Mouse (Mus musculus) small intestine, adult 2 months (tissue): ENCODE results near the gene Gm15080. TPM values are rescaled to one million over a fixed set of nuclear protein-coding genes. Genes with fewer than 3 reads are reported as not detected.
"Not testable (repeated sequence)": the region's sequence is repeated elsewhere in the genome, so short reads cannot be mapped to it uniquely, and the experiment has no call there.

Experiments
- H3K27ac ChIP-seq: fragments of 200-500 bp; 2 replicates; pipeline ENCODE4 v1.5.1; 2012; ENCODE audit warnings: low read depth, low read length, control low read depth, inconsistent platforms; ENCODE audit not compliant: insufficient read depth
- H3K27me3 ChIP-seq: fragments of 200-500 bp; 2 replicates; pipeline ENCODE4 v1.6.1; 2012; ENCODE audit warnings: mild to moderate bottlenecking, moderate library complexity, low read length, inconsistent platforms; ENCODE audit not compliant: control insufficient read depth, insufficient read depth
- H3K36me3 ChIP-seq: fragments of 200-500 bp; 2 replicates; pipeline ENCODE4 v1.6.1; 2012; ENCODE audit warnings: mild to moderate bottlenecking, low read length, control low read depth, inconsistent platforms; ENCODE audit not compliant: control insufficient read depth, insufficient read depth
- H3K4me1 ChIP-seq: fragments of 200-500 bp; 2 replicates; pipeline ENCODE4 v1.6.1; 2012; ENCODE audit warnings: low read length, inconsistent platforms, mixed read lengths; ENCODE audit not compliant: control insufficient read depth, insufficient read depth, insufficient read length
- H3K4me3 ChIP-seq: fragments of 200-500 bp; 2 replicates; pipeline ENCODE4 v1.5.1; 2012; ENCODE audit warnings: low read depth, mild to moderate bottlenecking, control low read depth, inconsistent platforms, low read length, moderate library complexity
- WGBS: fragments of 180-500 bp; shearing (Covaris S2); methylation state at CpG from one replicate; pipeline ENCODE4 v1.1.7; 2018; 5-methylcytosine and 5-hydroxymethylcytosine counted together
- polyA plus RNA-seq: library from polyadenylated mRNA; depleted of rRNA; stranded (reverse); fragments of >200 nt; gene quantifications from 2 replicates; pipeline ENCODE4 v1.2.3, GENCODE M21; 2012; rRNA removed

The Gm15080 gene
- not detected in 2 replicates for polyA plus RNA-seq

DNA sequence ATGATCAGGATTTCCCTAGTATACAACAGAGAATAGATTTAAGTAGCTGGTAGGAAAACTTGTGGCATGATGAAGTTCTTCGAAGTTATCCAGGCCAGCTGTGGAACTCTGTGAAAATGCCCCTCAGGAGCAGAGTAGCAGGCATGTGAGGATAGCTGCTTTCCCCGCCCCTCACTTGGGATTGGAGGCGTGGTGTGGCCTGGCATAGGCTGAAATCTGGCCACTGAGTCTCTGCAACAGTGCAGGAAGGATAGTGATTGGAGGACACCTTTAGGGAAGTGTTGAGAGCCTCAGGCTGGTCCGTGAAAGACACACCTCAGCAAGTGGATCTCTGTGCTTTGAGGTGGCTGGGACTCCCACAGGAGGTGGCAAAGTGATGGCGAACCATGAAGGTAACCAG is at the start of gene Gm15080:
Gene Gm15080 (plus strand): TSS at position 301 of the 400 bp plus-strand sequence.
- not testable (repeated sequence) for H3K4me1 ChIP-seq, H3K4me3 ChIP-seq, H3K27me3 ChIP-seq, H3K36me3 ChIP-seq, H3K27ac ChIP-seq
- WGBS: 100% methylated on average over 1 of the region's 5 CpGs

Other genes with a start within 250 kb of the Gm15080 start
- not detected in 2 replicates for gene Gm15128, start 227.0 kb upstream of the Gm15080 start, polyA plus RNA-seq
- not detected in 2 replicates for gene Gm15107, start 187.7 kb downstream of the Gm15080 start, polyA plus RNA-seq